8 mouse cellular contexts compared by ENCODE assay signal in genomic region chr2:10101180-10101579, GRCm38 (mm10). TPM values are rescaled to one million over a fixed set of nuclear protein-coding genes. Genes with fewer than 3 reads are reported as not detected.
DNase-seq lines count a peak whose midpoint lies in the region; TF ChIP-seq lines count a peak whose summit lies in the region.

No protein-coding gene starts in this region.

- no peaks in the 10 kb centered on the region for H3K4me1 ChIP-seq in bone marrow, adult 2 months (ENCODE audit: control insufficient read depth, insufficient read depth, low read length)

- WGBS in bone marrow, adult 2 months = 15% methylated on average over 6 of the region's 6 CpGs

- no peak overlapping the region for H3K4me3 ChIP-seq in bone marrow, adult 2 months (replicated peaks; ENCODE audit: control insufficient read depth, low read depth, low read length)

- H3K27ac ChIP-seq in bone marrow, adult 2 months (ENCODE audit: control insufficient read depth, insufficient read depth, low read depth, low read length, poor library complexity) = no peak overlapping the region

- peak; percentile 67 to 68 for DNase-seq in cerebellum, postnatal 14 days
- no peak for DNase-seq in cerebellum, adult 9-11 months
- DNase-seq in A20 (ENCODE audit: low read depth, low spot score) = peak; percentile 51
- DNase-seq in heart, postnatal 14 days = peak; percentile 51 to 61
- peak; percentile 69 to 73 for DNase-seq in kidney, postnatal 4 days
- peak; percentile 64 for DNase-seq in lung, postnatal 36 days
- DNase-seq in right cerebral cortex, postnatal 25 days = peak; percentile 66

- intact Hi-C loops in heart, postnatal 14 days (cut with DNase I) = loop anchor here (1.0 to 2.0 kb wide), 2 partner anchors 42 to 187 kb away; no protein-coding TSS in a partner anchor

- no peak for TF ChIP-seq POLR2A in bone marrow, adult 2 months (IDR thresholded peaks at IDR 0.05; ENCODE audit: borderline replicate concordance, control insufficient read depth, low read depth, low read length)

- TF ChIP-seq CTCF in bone marrow, adult 2 months (IDR thresholded peaks at IDR 0.05; ENCODE audit: control insufficient read depth, insufficient read depth, low read length) = peak; percentile 83

RNA-seq across cellular contexts. Expression of gene Kin, which starts 20.8 kb away (rescaled TPM):
- 54.6 and 81.6 TPM in 2 replicates for polyA plus RNA-seq in bone marrow, adult 2 months (2011; ENCODE audit: insufficient read depth, insufficient read length, low replicate concordance, missing spikeins)
- total RNA-seq in heart, postnatal 14 days (2021) = 1 to 10 TPM; 8.9 to 9.4 TPM

RNA-seq across cellular contexts. Expression of gene Atp5c1, which starts 20.9 kb away (rescaled TPM):
- 71.5 and 128 TPM in 2 replicates for polyA plus RNA-seq in bone marrow, adult 2 months (2011; ENCODE audit: insufficient read depth, insufficient read length, low replicate concordance, missing spikeins)
- total RNA-seq in heart, postnatal 14 days (2021) = 1,000 to 10,000 TPM; 1,309 to 1,324 TPM

RNA-seq across cellular contexts. Expression of gene Itih2, which starts 30.0 kb away (rescaled TPM):
- 1.1 and 1.7 TPM in 2 replicates for polyA plus RNA-seq in bone marrow, adult 2 months (2011; ENCODE audit: insufficient read depth, insufficient read length, low replicate concordance, missing spikeins)
- under 1 TPM; 0.37 to 0.67 TPM for total RNA-seq in heart, postnatal 14 days (2021)

RNA-seq across cellular contexts. Expression of gene Itih5, which starts 52.2 kb away (rescaled TPM):
- 1.7 TPM in 2 replicates for polyA plus RNA-seq in bone marrow, adult 2 months (2011; ENCODE audit: insufficient read depth, insufficient read length, low replicate concordance, missing spikeins)
- 10 to 100 TPM; 18.7 to 20.0 TPM for total RNA-seq in heart, postnatal 14 days (2021)

RNA-seq across cellular contexts. Expression of gene Taf3, which starts 52.8 kb away (rescaled TPM):
- 6.5 and 7.9 TPM in 2 replicates for polyA plus RNA-seq in bone marrow, adult 2 months (2011; ENCODE audit: insufficient read depth, insufficient read length, low replicate concordance, missing spikeins)
- total RNA-seq in heart, postnatal 14 days (2021) = 1 to 10 TPM; 7.3 to 9.5 TPM
